Mouse (Mus musculus): ENCODE measurements around the gene Cklf. TPM values are rescaled to one million over a fixed set of nuclear protein-coding genes. Genes with fewer than 3 reads are reported as not detected.

Cklf gene
- polyA plus RNA-seq, 1 experiment from 2014 or later = 38.7 TPM

DNA sequence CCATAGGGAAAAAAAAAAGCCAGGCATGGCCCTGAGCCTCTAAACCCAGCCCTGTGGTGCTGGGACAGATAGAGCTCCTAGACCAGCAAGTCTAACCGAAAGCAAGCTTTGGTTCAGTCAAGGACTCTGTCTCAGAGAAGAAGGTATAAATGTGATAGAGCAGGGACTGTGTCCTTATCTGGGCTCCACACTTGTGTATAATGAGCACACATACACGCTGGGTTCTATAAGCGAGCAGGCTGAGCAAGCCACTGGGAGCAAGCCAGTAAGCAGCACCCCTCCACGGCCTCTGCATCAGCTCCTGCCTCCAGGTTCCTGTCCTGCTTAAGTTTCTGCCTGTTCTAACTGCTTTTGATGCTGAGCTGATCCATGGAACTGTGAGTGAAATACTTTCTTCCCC is 18.6 kb upstream of the Cklf start:
- no peak for ATAC-seq (ENCODE audit: insufficient read depth, low FRiP score)
- 84% methylated on average over 4 of the region's 4 CpGs for WGBS
- Histone ChIP-seq H3K9me3 (replicated peaks; ENCODE audit: control insufficient read depth, low read length) (no peaks in the 10 kb centered on the region), H3K27me3 (ENCODE audit: control insufficient read depth, insufficient read depth, low read length) (no peaks in the 10 kb centered on the region), H3K4me2 (ENCODE audit: low read depth, low read length) (no peak overlapping the region), H3K4me3 (replicated peaks; ENCODE audit: low read length) (no peak overlapping the region), H3K27ac (ENCODE audit: low read length) (no peak overlapping the region), H3K9ac (ENCODE audit: low read length) (no peak overlapping the region), H3K4me1 (ENCODE audit: control insufficient read depth, insufficient read depth, low read length) (no peaks in the 10 kb centered on the region), H3K36me3 (ENCODE audit: control insufficient read depth, insufficient read depth, low read length) (peaks cover 17% of the 10 kb centered on the region)

- no peak overlapping the region for H3K27ac ChIP-seq (ENCODE audit: low read length)
- no peaks in the 10 kb centered on the region for H3K4me1 ChIP-seq (ENCODE audit: control insufficient read depth, insufficient read depth, low read length)
- H3K9me3 ChIP-seq (replicated peaks; ENCODE audit: control insufficient read depth, low read length) = no peaks in the 10 kb centered on the region
- H3K36me3 ChIP-seq (ENCODE audit: control insufficient read depth, insufficient read depth, low read length) = peaks cover 17% of the 10 kb centered on the region
- no peak overlapping the region for H3K4me2 ChIP-seq (ENCODE audit: low read depth, low read length)
- no peak overlapping the region for H3K4me3 ChIP-seq (replicated peaks; ENCODE audit: low read length)
- H3K9ac ChIP-seq (ENCODE audit: low read length) = no peak overlapping the region
- WGBS = 92% methylated on average over 5 of the region's 5 CpGs
- H3K27me3 ChIP-seq (ENCODE audit: control insufficient read depth, insufficient read depth, low read length) = no peaks in the 10 kb centered on the region
- no peak for ATAC-seq (ENCODE audit: insufficient read depth, low FRiP score)
These were observed 17.7 kb upstream of the Cklf start for GRCm38 (mm10) chr8:104232919-104233318.

DNA sequence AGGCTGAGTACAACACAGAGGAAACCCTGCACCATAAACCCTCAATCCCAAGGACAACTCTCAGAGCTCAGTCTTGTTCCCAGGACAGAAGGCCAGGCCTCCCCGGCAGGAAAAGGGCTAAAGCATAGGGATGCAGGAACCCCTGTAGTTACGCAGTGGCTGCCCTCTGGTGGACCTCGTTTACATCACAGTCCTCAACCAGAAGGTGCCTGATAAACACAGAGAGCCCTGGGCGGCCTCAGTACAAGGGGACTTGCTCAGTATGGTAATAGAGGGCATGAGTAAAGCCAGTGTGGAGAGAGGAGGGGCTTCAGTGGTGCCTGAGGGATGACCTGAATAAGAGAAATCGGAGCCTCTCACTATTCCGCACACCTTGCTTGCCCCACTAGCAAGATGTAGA is 16.1 kb upstream of the Cklf start:
- Histone ChIP-seq H3K27me3 (ENCODE audit: control insufficient read depth, insufficient read depth, low read length) (no peaks in the 10 kb centered on the region), H3K9ac (ENCODE audit: low read length) (no peak overlapping the region), H3K4me2 (ENCODE audit: low read depth, low read length) (no peak overlapping the region), H3K36me3 (ENCODE audit: control insufficient read depth, insufficient read depth, low read length) (peaks cover 9% of the 10 kb centered on the region; the same call in 1 of the 2 replicates), H3K27ac (ENCODE audit: low read length) (no peak overlapping the region), H3K4me1 (ENCODE audit: control insufficient read depth, insufficient read depth, low read length) (no peaks in the 10 kb centered on the region), H3K4me3 (replicated peaks; ENCODE audit: low read length) (no peak overlapping the region), H3K9me3 (replicated peaks; ENCODE audit: control insufficient read depth, low read length) (no peaks in the 10 kb centered on the region)
- no peak for ATAC-seq (ENCODE audit: insufficient read depth, low FRiP score)
- WGBS = 40% methylated on average over 6 of the region's 6 CpGs

DNA sequence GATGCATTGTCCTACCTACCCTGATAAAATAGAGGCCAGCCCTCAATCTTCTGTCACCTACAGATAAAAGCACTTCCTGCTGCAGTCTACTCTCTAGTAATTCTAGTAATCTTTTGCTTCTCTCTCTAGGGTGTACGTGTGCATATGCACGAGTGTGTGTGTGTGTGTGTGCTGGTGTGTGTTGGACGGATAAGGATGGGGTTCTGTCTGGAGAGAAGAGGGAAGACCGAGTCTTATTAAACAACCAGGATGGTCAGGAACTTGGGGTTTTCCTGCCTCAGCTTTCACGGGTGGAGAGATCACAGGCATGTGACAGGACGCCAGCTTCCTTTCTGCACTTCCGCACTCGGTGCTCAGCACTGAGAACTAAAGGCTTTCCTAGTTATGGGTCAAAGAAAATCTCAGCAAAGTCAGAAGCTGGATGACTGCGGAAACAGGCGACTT is 11.2 kb upstream of the Cklf start:
- Histone ChIP-seq H3K4me3 (replicated peaks; ENCODE audit: low read length) (no peak overlapping the region), H3K9ac (ENCODE audit: low read length) (no peak overlapping the region), H3K36me3 (ENCODE audit: control insufficient read depth, insufficient read depth, low read length) (peaks cover 12% of the 10 kb centered on the region; the same call in 1 of the 2 replicates), H3K9me3 (replicated peaks; ENCODE audit: control insufficient read depth, low read length) (no peaks in the 10 kb centered on the region), H3K4me1 (ENCODE audit: control insufficient read depth, insufficient read depth, low read length) (no peaks in the 10 kb centered on the region), H3K27ac (ENCODE audit: low read length) (no peak overlapping the region), H3K4me2 (ENCODE audit: low read depth, low read length) (no peak overlapping the region), H3K27me3 (ENCODE audit: control insufficient read depth, insufficient read depth, low read length) (no peaks in the 10 kb centered on the region)
- ATAC-seq (ENCODE audit: insufficient read depth, low FRiP score) = no peak
- WGBS = 80% methylated on average over 10 of the region's 10 CpGs

DNA sequence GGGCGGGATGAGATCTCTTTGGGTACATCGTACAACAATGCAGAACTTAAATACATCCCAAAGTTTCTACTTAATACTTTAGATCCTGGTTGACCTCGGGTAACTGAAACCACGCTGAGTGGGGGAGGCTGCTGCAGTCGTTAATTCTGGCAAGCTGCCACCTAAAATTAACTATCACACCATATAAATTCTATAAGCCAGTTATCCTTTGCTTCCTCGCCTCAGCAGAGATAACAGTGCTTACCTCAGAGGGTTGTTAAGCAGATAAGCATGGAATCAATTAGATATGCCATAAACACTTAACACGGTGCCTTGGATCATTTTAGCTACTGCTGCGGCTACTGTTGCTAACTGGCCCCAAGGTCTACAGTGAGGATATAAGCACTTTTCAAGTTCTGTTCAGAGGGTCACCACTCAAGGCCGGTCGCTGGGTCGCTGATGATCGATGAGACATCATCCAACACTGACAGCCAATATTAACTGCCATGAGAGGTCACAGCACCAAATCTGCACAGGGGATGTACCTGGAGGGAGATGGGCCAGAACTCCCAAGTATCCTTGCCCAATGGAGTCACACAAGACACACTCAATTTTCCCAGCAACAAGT is 8.5 kb upstream of the Cklf start:
- Histone ChIP-seq H3K4me2 (ENCODE audit: low read depth, low read length) (no peak overlapping the region), H3K27ac (ENCODE audit: low read length) (no peak overlapping the region), H3K9me3 (replicated peaks; ENCODE audit: control insufficient read depth, low read length) (no peaks in the 10 kb centered on the region), H3K4me1 (ENCODE audit: control insufficient read depth, insufficient read depth, low read length) (peaks cover 7% of the 10 kb centered on the region), H3K4me3 (replicated peaks; ENCODE audit: low read length) (no peak overlapping the region), H3K36me3 (ENCODE audit: control insufficient read depth, insufficient read depth, low read length) (peaks cover 8% of the 10 kb centered on the region; the same call in 1 of the 2 replicates), H3K9ac (ENCODE audit: low read length) (no peak overlapping the region), H3K27me3 (ENCODE audit: control insufficient read depth, insufficient read depth, low read length) (no peaks in the 10 kb centered on the region)
- WGBS = 73% methylated on average over 12 of the region's 12 CpGs
- no peak for ATAC-seq (ENCODE audit: insufficient read depth, low FRiP score)

- Histone ChIP-seq H3K4me2 (ENCODE audit: low read depth, low read length) (no peak overlapping the region), H3K4me1 (ENCODE audit: control insufficient read depth, insufficient read depth, low read length) (peaks cover 17% of the 10 kb centered on the region), H3K27me3 (ENCODE audit: control insufficient read depth, insufficient read depth, low read length) (no peaks in the 10 kb centered on the region), H3K4me3 (replicated peaks; ENCODE audit: low read length) (no peak overlapping the region), H3K36me3 (ENCODE audit: control insufficient read depth, insufficient read depth, low read length) (peaks cover 3% of the 10 kb centered on the region; the same call in 1 of the 2 replicates), H3K27ac (ENCODE audit: low read length) (peak overlapping the region; percentile 30; the same call in 1 of the 2 replicates), H3K9me3 (replicated peaks; ENCODE audit: control insufficient read depth, low read length) (no peaks in the 10 kb centered on the region), H3K9ac (ENCODE audit: low read length) (peak overlapping the region; percentile 13; the same call in 1 of the 2 replicates)
- no peak for ATAC-seq (ENCODE audit: insufficient read depth, low FRiP score)
- 78% methylated on average over 4 of the region's 4 CpGs for WGBS
These were observed 4.0 kb upstream of the Cklf start for GRCm38 (mm10) chr8:104246621-104247020.

DNA sequence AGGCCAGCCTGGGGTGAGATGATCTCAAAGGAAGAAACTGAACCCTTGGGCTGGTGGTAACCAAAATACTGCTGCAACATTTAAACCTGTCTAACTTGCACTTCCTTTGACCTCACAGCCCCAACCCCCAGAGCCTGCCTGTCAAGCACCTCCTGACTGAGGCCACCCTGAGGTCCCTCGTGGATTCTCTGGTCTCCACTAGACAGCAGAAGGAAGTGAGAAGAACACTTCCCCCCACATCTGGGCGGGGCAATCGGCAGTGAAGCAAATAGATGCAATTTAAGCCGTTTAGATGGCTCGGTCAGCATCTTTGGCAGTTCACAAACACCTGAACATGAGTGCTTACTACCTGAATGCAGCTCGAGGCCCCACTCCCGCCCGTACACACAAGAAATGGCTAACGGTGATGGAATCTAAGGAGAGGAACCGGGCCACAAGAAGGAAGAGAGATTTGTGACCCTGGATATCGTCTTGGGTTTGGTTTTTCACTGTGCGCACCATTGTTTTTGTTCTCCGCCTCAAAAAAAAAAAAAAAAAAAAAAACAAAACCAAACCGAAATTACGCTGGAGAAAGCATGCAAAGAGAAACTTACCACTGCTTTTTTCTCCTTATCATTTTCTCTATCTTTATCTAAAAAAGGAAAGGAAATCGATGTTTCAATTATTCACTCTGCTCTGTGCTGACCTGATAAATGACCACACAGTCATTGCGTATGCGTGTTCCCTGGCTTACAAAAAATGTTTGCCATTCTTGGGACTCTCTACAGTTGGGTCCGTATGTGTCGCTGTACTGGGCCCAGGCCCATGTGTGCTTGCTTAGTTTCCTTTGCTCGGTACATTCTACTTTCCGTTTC is 3.4 kb upstream of the Cklf start:
- Histone ChIP-seq H3K36me3 (ENCODE audit: control insufficient read depth, insufficient read depth, low read length) (peaks cover 3% of the 10 kb centered on the region; the same call in 1 of the 2 replicates), H3K9ac (ENCODE audit: low read length) (peak overlapping the region; percentile 75), H3K27ac (ENCODE audit: low read length) (peak overlapping the region; percentile 47; the same call in 1 of the 2 replicates), H3K9me3 (replicated peaks; ENCODE audit: control insufficient read depth, low read length) (no peaks in the 10 kb centered on the region), H3K4me1 (ENCODE audit: control insufficient read depth, insufficient read depth, low read length) (peaks cover 21% of the 10 kb centered on the region), H3K4me2 (ENCODE audit: low read depth, low read length) (peak overlapping the region; percentile 81), H3K27me3 (ENCODE audit: control insufficient read depth, insufficient read depth, low read length) (no peaks in the 10 kb centered on the region), H3K4me3 (replicated peaks; ENCODE audit: low read length) (peak overlapping the region; percentile 66)
- no peak for ATAC-seq (ENCODE audit: insufficient read depth, low FRiP score)
- 56% methylated on average over 22 of the region's 22 CpGs for WGBS

- Histone ChIP-seq H3K9ac (ENCODE audit: low read length) (peak overlapping the region; percentile 75), H3K4me2 (ENCODE audit: low read depth, low read length) (peak overlapping the region; percentile 81), H3K36me3 (ENCODE audit: control insufficient read depth, insufficient read depth, low read length) (no peaks in the 10 kb centered on the region), H3K9me3 (replicated peaks; ENCODE audit: control insufficient read depth, low read length) (no peaks in the 10 kb centered on the region), H3K4me3 (replicated peaks; ENCODE audit: low read length) (peak overlapping the region; percentile 66), H3K27me3 (ENCODE audit: control insufficient read depth, insufficient read depth, low read length) (no peaks in the 10 kb centered on the region), H3K27ac (ENCODE audit: low read length) (peak overlapping the region; percentile 47), H3K4me1 (ENCODE audit: control insufficient read depth, insufficient read depth, low read length) (peaks cover 21% of the 10 kb centered on the region)
- no peak for ATAC-seq (ENCODE audit: insufficient read depth, low FRiP score)
- WGBS = 2% methylated on average over 11 of the region's 11 CpGs
These were observed 2.8 kb upstream of the Cklf start for GRCm38 (mm10) chr8:104247908-104248275.

- ATAC-seq (ENCODE audit: insufficient read depth, low FRiP score) = peak; percentile 85
- Histone ChIP-seq H3K9ac (ENCODE audit: low read length) (peak within 1 kb of the TSS; percentile 75), H3K4me1 (ENCODE audit: control insufficient read depth, insufficient read depth, low read length) (peaks cover 21% of the 10 kb centered on the region), H3K27ac (ENCODE audit: low read length) (peak within 1 kb of the TSS; percentile 47), H3K4me2 (ENCODE audit: low read depth, low read length) (peak within 1 kb of the TSS; percentile 81), H3K4me3 (replicated peaks; ENCODE audit: low read length) (peak within 1 kb of the TSS; percentile 66), H3K9me3 (replicated peaks; ENCODE audit: control insufficient read depth, low read length) (no peaks in the 10 kb centered on the region), H3K36me3 (ENCODE audit: control insufficient read depth, insufficient read depth, low read length) (no peaks in the 10 kb centered on the region), H3K27me3 (ENCODE audit: control insufficient read depth, insufficient read depth, low read length) (no peaks in the 10 kb centered on the region)
- WGBS = 0% methylated on average over 28 of the region's 28 CpGs
These were observed 2.4 kb upstream of the Cklf start, which contains the start of gene Tk2 for GRCm38 (mm10) chr8:104248276-104248675. Gene Tk2 (minus strand): TSS chr8:104248558.

Measured in stomach, embryonic 16.5 days (tissue).